Mouse (Mus musculus): Measurements from ENCODE around the gene Gzmf. TPM values are rescaled to one million over a fixed set of nuclear protein-coding genes. Genes with fewer than 3 reads are reported as not detected.

Gzmf gene
- total and polyA plus RNA-seq, 3 experiments, result not detected

- Histone ChIP-seq H3K4me3 (ENCODE audit: control insufficient read depth in 1 of 2, insufficient read depth in 1 of 2, low read depth in 2 of 2, low read length in 2 of 2) (no peak within 1 kb of the TSS), H3K27me3 (ENCODE audit: control insufficient read depth in 1 of 2, insufficient read depth in 2 of 2, low read length in 2 of 2) (peaks cover 5 to 12% of the 10 kb centered on the region in 2 experiments), H3K27ac (ENCODE audit: control insufficient read depth, low read depth, low read length) (no peak within 1 kb of the TSS), H3K4me1 (ENCODE audit: control insufficient read depth in 1 of 2, insufficient read depth in 2 of 2, low read length in 2 of 2) (no peaks in the 10 kb centered on the region), H3K79me2 (ENCODE audit: control insufficient read depth, insufficient read depth, low read length, poor library complexity) (no peaks in the 10 kb centered on the region), H3K9ac (ENCODE audit: control insufficient read depth, low read depth, low read length, poor library complexity, severe bottlenecking) (no peak within 1 kb of the TSS), H3K9me3 (replicated peaks; ENCODE audit: insufficient read depth, low read length) (no peaks in the 10 kb centered on the region), H3K36me3 (ENCODE audit: control insufficient read depth in 1 of 2, insufficient read depth in 2 of 2, low read length in 2 of 2) (no peaks in the 10 kb centered on the region)
- TF ChIP-seq HCFC1 (IDR thresholded peaks at IDR 0.05; ENCODE audit: low read depth, low read length), result no peak
- TF ChIP-seq SMC3 (IDR thresholded peaks at IDR 0.05; ENCODE audit: low read depth, low read length), result no peak
- TF ChIP-seq ELF1 (IDR thresholded peaks at IDR 0.05; ENCODE audit: low read depth, low read length), result no peak
- no peak for TF ChIP-seq ZKSCAN1 (IDR thresholded peaks at IDR 0.05; ENCODE audit: low read depth, low read length)
- no peak for TF ChIP-seq EP300 (IDR thresholded peaks at IDR 0.05; ENCODE audit: low read depth in 1 of 2, low read length in 2 of 2)
- no peak for TF ChIP-seq E2F4 (IDR thresholded peaks at IDR 0.05; ENCODE audit: borderline replicate concordance, low read depth, low read length)
- no peak for TF ChIP-seq POLR2AphosphoS5 (IDR thresholded peaks at IDR 0.05; ENCODE audit: borderline replicate concordance, low read depth, low read length)
- no peak for TF ChIP-seq ZC3H11A (IDR thresholded peaks at IDR 0.05; ENCODE audit: low read depth, low read length)
- no peak for TF ChIP-seq POLR2A (IDR thresholded peaks at IDR 0.05; ENCODE audit: control insufficient read depth in 1 of 2, insufficient read depth in 1 of 2, low read depth in 1 of 2, low read length in 2 of 2, poor library complexity in 1 of 2)
- no peak for TF ChIP-seq POLR2AphosphoS2 (IDR thresholded peaks at IDR 0.05; ENCODE audit: low read length)
- TF ChIP-seq MEF2A (IDR thresholded peaks at IDR 0.05; ENCODE audit: extremely low read depth, insufficient replicate concordance, low read depth, low read length, poor library complexity, severe bottlenecking), result no peak
- TF ChIP-seq MAFK (IDR thresholded peaks at IDR 0.05; ENCODE audit: borderline replicate concordance, low read depth, low read length), result no peak
- no peak for TF ChIP-seq ZMIZ1 (IDR thresholded peaks at IDR 0.05; ENCODE audit: low read depth, low read length)
- no peak for TF ChIP-seq USF1 (IDR thresholded peaks at IDR 0.05; ENCODE audit: low read depth, low read length)
- no peak for TF ChIP-seq TBP (IDR thresholded peaks at IDR 0.05; ENCODE audit: low read depth, low read length)
- no peak for TF ChIP-seq MYC (IDR thresholded peaks at IDR 0.05; ENCODE audit: low read depth, low read length)
- DNase-seq (ENCODE audit: low read depth, low spot score), result no peak
These were observed 23.3 kb upstream of the Gzmf start, which contains the start of gene Gzmc for GRCm38 (mm10) chr14:56234556-56234955. TSS of gene Gzmc (minus strand) at chr14:56234656.

GRCm38 (mm10) chr14:56205613-56206012, 5.6 kb downstream of the Gzmf start:
- no peak overlapping the region for H3K9ac ChIP-seq (ENCODE audit: control insufficient read depth, low read depth, low read length, poor library complexity, severe bottlenecking)
- no peaks in the 10 kb centered on the region for H3K9me3 ChIP-seq (replicated peaks; ENCODE audit: insufficient read depth, low read length)
- no peak for DNase-seq (ENCODE audit: low read depth, low spot score)
- TF ChIP-seq TAL1 (IDR thresholded peaks at IDR 0.05; ENCODE audit: low read length) (no peak), JUND (IDR thresholded peaks at IDR 0.05; ENCODE audit: low read depth, low read length) (no peak), POLR2A (IDR thresholded peaks at IDR 0.05; ENCODE audit: control insufficient read depth in 1 of 2, insufficient read depth in 1 of 2, low read depth in 1 of 2, low read length in 2 of 2, poor library complexity in 1 of 2) (no peak), MXI1 (IDR thresholded peaks at IDR 0.05; ENCODE audit: low read depth, low read length) (no peak), ETS1 (IDR thresholded peaks at IDR 0.05; ENCODE audit: low read depth, low read length) (no peak), CTCF (IDR thresholded peaks at IDR 0.05 in 2 of 3, conservative IDR thresholded peaks at IDR 0.05 in 1 of 3; ENCODE audit: control insufficient read depth in 1 of 3, insufficient read depth in 1 of 3, low read depth in 2 of 3, low read length in 3 of 3, poor library complexity in 1 of 3, severe bottlenecking in 1 of 3) (no peak), ZNF384 (IDR thresholded peaks at IDR 0.05; ENCODE audit: low read depth, low read length) (no peak), EP300 (IDR thresholded peaks at IDR 0.05; ENCODE audit: low read depth in 1 of 2, low read length in 2 of 2) (no peak)
- H3K4me1 ChIP-seq (ENCODE audit: control insufficient read depth in 1 of 2, insufficient read depth in 2 of 2, low read length in 2 of 2), result no peaks in the 10 kb centered on the region
- no peak overlapping the region for H3K4me3 ChIP-seq (ENCODE audit: control insufficient read depth in 1 of 2, insufficient read depth in 1 of 2, low read depth in 2 of 2, low read length in 2 of 2)
- peaks cover 7 to 9% of the 10 kb centered on the region in 2 experiments for H3K27me3 ChIP-seq (ENCODE audit: control insufficient read depth in 1 of 2, insufficient read depth in 2 of 2, low read length in 2 of 2)
- H3K27ac ChIP-seq (ENCODE audit: control insufficient read depth, low read depth, low read length), result no peak overlapping the region
- H3K36me3 ChIP-seq (ENCODE audit: control insufficient read depth in 1 of 2, insufficient read depth in 2 of 2, low read length in 2 of 2), result no peaks in the 10 kb centered on the region
- H3K79me2 ChIP-seq (ENCODE audit: control insufficient read depth, insufficient read depth, low read length, poor library complexity), result no peaks in the 10 kb centered on the region

Data from MEL (cell line).